Mouse (Mus musculus): ENCODE results near the gene D430041D05Rik.

D430041D05Rik gene

DNA sequence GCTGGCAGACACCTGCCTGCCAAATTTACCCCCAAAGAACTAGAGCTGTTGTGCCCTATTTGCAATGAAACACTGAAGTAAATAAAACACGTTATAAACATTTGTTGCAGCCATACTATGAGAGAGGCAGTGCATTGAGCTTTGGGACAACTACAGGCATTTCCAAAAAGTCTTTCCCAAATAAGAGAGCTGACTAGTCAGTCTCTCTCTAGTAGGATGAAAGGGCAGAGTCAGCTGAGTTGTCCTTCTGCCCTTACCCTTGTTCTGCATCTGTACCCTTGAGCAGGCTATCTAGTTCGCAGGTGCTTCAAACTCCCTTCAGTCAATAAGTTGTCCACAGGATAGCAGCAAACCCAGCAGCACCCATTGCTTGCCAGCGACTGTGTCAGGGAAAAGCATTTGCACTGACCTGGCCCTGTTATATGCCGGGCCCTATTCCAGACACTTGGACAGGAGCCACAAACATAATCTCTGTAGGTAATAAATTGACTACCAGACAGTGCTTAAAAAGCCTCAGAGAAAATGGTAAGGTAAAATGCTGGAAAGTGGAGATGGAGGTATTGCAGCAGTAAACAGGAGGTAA is at the start of gene D430041D05Rik:
Gene D430041D05Rik (minus strand): TSS at position 51 of the 583 bp plus-strand sequence.
- no peak for DNase-seq (ENCODE audit: extremely low spot score)

DNA sequence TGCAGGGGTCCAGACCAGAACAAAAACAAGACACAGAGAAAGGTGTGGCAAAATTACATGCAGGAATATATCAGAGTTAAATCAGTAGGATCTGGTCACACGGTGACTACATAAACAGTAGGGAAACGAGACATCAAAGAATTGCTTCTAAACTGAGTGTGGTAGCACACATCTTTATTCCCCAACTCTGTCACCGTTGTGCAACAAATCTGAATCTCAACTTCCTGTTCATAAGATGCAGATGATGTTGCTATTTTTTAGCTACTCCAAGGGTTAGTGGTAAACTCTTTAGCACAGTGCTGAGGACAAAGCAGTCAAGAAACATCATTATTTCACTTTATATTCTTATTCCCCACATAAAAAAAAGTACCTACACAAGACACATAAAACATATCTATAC is 49.2 kb upstream of the D430041D05Rik start:
- DNase-seq (ENCODE audit: extremely low spot score): no peak

DNA sequence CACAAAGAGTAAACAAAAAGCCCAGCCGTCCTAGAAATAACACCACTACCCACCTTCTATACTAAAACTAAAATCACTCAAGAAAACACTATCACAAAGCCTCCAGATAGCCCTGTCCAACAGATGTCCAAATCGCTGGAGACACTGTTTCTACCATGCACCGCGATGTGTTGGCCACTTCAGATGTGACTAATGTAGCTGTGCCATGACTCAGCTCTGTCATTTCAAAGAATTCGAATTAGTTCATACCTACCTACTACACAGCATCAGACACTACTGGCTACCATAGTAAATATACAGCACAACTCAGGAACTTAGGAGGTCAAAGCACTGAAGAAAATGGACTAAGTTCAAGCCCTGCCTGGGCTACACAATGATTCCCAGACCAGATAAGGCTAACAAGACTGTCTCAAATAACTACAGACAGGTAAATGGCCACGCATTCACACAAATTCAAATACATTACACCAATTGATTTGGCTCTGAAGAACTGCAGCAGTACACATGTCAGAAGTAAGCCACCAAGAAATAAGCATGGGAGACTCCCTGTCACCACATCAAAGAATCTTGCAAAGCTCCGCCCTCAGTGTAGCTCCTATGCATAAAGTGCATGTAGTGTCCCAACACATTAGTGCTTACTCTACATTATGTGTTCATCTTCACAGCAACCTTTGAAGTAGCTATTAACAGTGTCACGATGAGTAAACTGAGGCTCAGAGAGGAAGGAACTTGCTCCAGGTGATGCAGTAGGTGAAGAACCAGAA is 47.9 kb upstream of the D430041D05Rik start:
- DNase-seq (ENCODE audit: extremely low spot score): no peak

GRCm38 (mm10) chr2:104457106-104457505 is 46.3 kb upstream of the D430041D05Rik start:
- DNase-seq (ENCODE audit: extremely low spot score): no peak

- no peak for DNase-seq (ENCODE audit: extremely low spot score)
Observed at GRCm38 (mm10) chr2:104450685-104451084, 39.9 kb upstream of the D430041D05Rik start.

DNA sequence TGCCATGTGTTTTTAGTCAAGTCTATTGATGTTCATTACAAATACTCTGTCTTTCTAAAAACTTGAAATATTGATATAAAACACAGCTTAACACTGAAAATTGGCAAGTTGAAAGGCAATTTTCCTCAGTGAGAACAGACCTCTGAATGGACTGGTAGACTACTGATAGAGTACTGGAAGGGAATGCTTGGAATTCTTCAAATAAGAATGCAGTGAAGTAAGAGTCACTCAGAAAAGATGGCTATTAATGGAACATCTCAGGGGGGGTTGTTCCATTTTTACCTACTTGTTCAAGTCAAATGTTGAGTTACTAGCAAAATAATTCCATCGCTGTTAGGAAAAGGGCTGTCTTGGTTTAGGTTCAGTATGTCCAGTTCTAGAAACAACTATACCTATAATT is 38.4 kb upstream of the D430041D05Rik start:
- no peak for DNase-seq (ENCODE audit: extremely low spot score)

DNA sequence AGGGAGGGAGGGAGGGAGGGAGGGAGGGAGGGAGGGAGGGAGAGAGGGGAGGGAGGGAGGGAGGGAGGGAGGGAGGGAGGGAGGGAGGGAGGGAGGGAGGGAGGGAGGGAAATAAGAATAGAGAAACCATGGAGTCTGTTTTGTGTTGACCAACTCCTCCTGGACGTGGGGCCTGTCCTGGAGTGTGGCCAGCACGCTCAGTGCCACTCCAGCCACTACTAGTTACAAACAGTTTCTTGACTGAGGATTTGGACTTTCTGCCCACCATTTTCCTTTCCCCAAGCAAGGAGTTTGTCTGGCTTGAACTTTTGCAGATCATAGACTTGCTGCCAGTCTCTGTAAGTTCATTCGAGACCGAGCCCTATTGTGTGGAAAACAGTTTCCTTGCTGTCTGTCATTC is 37.4 kb upstream of the D430041D05Rik start:
- DNase-seq (ENCODE audit: extremely low spot score): no peak

GRCm38 (mm10) chr2:104446016-104446415 is 35.2 kb upstream of the D430041D05Rik start:
- DNase-seq (ENCODE audit: extremely low spot score): no peak

DNA sequence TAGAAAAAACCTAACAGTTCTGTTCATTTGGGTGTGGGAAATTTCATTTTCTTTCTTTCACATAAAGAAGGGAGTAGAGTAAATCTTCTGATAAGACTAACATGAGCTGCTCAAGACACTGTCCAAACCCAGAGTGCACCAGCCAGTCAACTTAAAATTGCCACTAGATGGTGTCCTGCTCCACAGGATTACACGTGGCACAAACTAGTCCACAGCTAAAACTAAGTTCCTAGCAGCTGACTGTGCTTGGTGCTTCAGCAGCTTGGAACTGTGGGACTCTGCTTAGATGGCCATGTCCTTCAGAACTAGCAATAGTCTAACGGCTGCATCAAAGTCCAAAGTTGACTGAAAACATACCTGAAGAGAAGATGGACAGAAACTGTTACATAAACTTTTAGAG is 34.0 kb upstream of the D430041D05Rik start:
- DNase-seq (ENCODE audit: extremely low spot score): peak; percentile 42

DNA sequence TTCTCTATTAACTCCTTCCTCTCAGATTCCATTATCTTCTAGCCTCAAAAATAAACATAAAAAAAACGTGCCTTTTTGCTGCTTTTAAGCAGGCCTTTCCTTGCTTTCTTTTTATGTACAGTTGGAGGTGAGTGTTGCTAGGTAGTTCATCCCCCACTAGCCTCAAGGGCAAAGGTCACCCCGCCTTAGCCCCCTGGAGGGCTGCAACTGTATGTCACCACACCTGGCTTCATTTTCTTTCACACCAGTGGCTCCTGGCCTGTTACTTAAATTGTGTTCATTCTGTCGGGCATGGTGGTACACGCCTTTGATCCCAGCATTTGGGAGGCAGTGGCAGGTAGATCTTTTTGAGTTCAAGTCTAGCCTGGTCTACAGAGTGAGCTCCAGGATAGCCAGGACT is 31.5 kb upstream of the D430041D05Rik start:
- DNase-seq (ENCODE audit: extremely low spot score): no peak

DNA sequence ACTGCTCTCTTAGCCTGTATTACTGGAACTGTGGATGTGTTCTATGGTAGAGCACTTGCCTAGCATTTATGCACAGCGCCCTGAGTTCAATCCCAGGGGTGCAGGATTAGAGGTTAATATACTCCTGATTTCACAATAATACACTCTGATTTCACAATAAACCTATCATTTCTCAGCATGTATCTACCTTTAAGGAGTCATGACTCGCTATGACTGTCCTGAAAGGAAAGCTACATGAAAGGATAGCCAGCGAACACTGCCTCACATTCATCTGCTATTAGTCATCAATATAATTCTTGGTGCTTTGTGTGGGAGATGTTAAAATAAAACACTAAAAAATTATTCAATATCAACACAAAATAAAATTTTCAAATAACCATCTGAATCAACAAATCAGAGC is 25.4 kb upstream of the D430041D05Rik start:
- no peak for DNase-seq (ENCODE audit: extremely low spot score)

- DNase-seq (ENCODE audit: extremely low spot score): no peak
Observed at GRCm38 (mm10) chr2:104431067-104431466, 20.3 kb upstream of the D430041D05Rik start.

DNA sequence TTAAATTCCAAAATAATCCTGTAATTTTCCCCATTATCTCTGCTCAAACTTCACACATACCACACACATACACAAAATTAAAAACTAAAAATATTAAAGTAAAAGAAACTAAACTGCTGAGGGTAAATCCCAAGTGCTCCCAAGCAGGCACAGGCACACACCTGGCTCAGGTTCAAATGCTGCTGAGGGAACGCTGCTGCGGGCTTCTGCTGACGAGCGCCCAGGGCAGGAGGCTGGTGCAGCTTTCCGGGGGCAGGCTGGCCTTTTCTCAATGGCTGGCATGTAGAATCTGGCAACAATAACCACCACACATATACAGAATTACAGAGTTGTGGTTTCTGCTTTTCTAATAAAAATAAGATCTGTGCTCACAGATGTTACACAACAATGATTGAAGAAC is 19.8 kb upstream of the D430041D05Rik start:
- no peak for DNase-seq (ENCODE audit: extremely low spot score)

GRCm38 (mm10) chr2:104426112-104426511 is 15.3 kb upstream of the D430041D05Rik start:
- no peak for DNase-seq (ENCODE audit: extremely low spot score)

DNA sequence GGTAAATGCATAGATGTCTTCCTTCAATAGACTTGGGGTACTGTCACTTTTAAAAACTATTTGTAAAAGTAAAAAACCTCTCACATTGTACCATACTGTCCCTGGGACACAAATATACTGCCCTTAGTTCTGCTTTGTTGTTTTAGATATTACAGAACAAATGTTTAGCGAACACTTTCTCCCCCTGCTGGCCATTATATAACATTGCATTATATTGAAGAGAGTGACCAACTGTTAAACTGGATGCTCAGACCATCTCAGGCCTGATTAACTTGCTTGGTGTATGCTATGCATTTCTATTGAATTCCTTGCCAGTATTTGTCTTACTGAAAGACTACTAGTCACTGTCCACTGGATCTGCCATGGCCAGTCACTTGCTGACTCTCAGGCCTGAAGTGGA is 11.4 kb upstream of the D430041D05Rik start:
- DNase-seq (ENCODE audit: extremely low spot score): peak; percentile 15

- DNase-seq (ENCODE audit: extremely low spot score): no peak
Observed at GRCm38 (mm10) chr2:104420805-104421204, 10.0 kb upstream of the D430041D05Rik start.

DNA sequence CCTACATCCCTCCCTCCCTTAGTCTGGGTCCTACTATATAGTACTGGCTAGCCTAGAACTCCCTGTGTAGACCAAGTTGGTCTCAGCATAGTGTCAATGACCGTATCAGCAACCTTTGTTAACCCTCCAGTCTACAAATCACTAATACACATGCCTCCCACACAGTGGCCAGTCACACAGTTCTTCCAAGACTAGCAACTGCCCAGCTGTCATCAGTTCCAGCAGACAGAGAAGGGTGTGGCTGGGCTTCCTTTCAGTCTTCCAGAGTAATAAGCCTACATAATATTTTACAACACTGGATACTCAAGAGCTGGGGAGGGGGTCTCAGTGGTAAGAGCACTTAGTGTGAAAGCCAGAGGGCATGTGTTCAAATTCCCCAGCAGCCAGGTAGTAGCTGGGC is 9.2 kb upstream of the D430041D05Rik start:
- no peak for DNase-seq (ENCODE audit: extremely low spot score)

- DNase-seq (ENCODE audit: extremely low spot score): no peak
Observed at GRCm38 (mm10) chr2:104419411-104419810, 8.6 kb upstream of the D430041D05Rik start.

GRCm38 (mm10) chr2:104413011-104413410 is 2.2 kb upstream of the D430041D05Rik start:
- DNase-seq (ENCODE audit: extremely low spot score): no peak

DNA sequence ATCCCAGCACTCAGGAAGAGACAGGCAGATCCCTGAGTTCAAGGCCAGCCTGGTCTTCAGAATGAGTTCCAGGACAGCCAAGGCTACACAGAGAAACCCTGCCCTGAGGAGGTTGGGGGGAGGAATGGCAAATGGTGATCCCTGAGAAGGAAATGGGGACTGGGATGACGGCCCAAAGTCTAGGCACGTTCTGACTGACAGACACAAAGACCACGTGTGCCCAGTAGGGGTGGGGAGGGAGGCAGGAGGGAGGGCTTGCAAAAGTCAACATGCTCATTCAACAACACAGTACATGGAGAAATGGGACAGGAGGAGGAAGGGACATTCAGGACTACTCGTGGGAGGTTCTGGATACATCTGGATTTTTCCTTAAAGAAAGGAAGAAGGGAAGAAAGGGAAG is 1.7 kb upstream of the D430041D05Rik start:
- no peak for DNase-seq (ENCODE audit: extremely low spot score)

- no peak for DNase-seq (ENCODE audit: extremely low spot score)
Observed at GRCm38 (mm10) chr2:104411806-104412205, 993 bp upstream of the D430041D05Rik start.

- peak; percentile 74 for DNase-seq (ENCODE audit: extremely low spot score)
Observed at GRCm38 (mm10) chr2:104409851-104410821, 677 bp downstream of the D430041D05Rik start.

Measured in embryo, embryonic 9.5 days (tissue).